Mouse (Mus musculus) liver, adult 2 months (tissue): ENCODE data around the gene Map4k1.

Experiments
- CTCF ChIP-seq: fragments of 200-500 bp; IDR thresholded peaks from 2 replicates; pipeline ENCODE4 v1.5.1; 2011; ENCODE audit warnings: low read depth, low read length, control low read depth
- POLR2A ChIP-seq: fragments of 200-500 bp; IDR thresholded peaks from 2 replicates; pipeline ENCODE4 v1.6.1; 2011; ENCODE audit warnings: low read length, control low read depth; ENCODE audit not compliant: insufficient read depth; ENCODE audit errors: extremely low read depth

- TF ChIP-seq CTCF (no peak), POLR2A (no peak)
These were observed 18.4 kb upstream of the Map4k1 start for GRCm38 (mm10) chr7:28963399-28963923.
